Mouse (Mus musculus) heart, adult 18-20 months (tissue): Measurements from ENCODE around the gene Msrb1. TPM values are rescaled to one million over a fixed set of nuclear protein-coding genes. Genes with fewer than 3 reads are reported as not detected.
"Not testable (repeated sequence)": the region's sequence is repeated elsewhere in the genome, so short reads cannot be mapped to it uniquely, and the experiment has no call there.

Experiments
- DNase-seq, 2 experiments: peaks; one replicate each; pipeline ENCODE4 v3.0.0; 2021 to 2022; ENCODE audit warnings: mixed read lengths in 1 of 2
- long read RNA-seq, 2 experiments: library from polyadenylated mRNA; stranded (forward); transcript quantifications; one replicate each; pipeline ENCODE4 v2.0.0; 2021
- total RNA-seq, 2 experiments: library from RNA; stranded (reverse); gene quantifications; 2 replicates each; pipeline ENCODE4 v1.2.3; 2021

The Msrb1 gene
- 100 to 1,000 TPM; 181 to 183 TPM for total RNA-seq
- long read RNA-seq, experiment 1, transcript Msrb1-201 (4 exons, 1,211 nt) = minor isoform, 6 of 49 reads
- long read RNA-seq, experiment 1, transcript Msrb1-202 (5 exons, 886 nt) = major isoform, 35 of 49 reads
- long read RNA-seq, experiment 1, partial matches to known transcripts = 0 of 49 reads
- long read RNA-seq, experiment 1, other reads (novel, unspliced or antisense) = 8 of 49 reads
- long read RNA-seq, experiment 2, transcript Msrb1-202 (5 exons, 886 nt) = major isoform, 18 of 33 reads
- long read RNA-seq, experiment 2, partial matches to known transcripts = 13 of 33 reads
- long read RNA-seq, experiment 2, other reads (novel, unspliced or antisense) = 1 of 33 reads

GRCm38 (mm10) chr17:24736330-24737051 lies at the start of gene Msrb1:
TSS of gene Msrb1 (plus strand) at chr17:24736642.
- peak; percentile 98 to 99 for DNase-seq

GRCm38 (mm10) chr17:24687146-24687595 lies 49.3 kb upstream of the Msrb1 start:
- peak; percentile 63 to 64 for DNase-seq

GRCm38 (mm10) chr17:24687599-24687998 lies 48.8 kb upstream of the Msrb1 start:
- DNase-seq = no peak

GRCm38 (mm10) chr17:24689251-24690081 lies 47.0 kb upstream of the Msrb1 start, which contains the start of gene Syngr3:
TSS of gene Syngr3 (minus strand) at chr17:24689955.
- DNase-seq = no peak

- DNase-seq = peak in 1 of 2 experiments; percentile 28
Observed at GRCm38 (mm10) chr17:24692385-24692784, 44.1 kb upstream of the Msrb1 start.

- no peak for DNase-seq
Observed at GRCm38 (mm10) chr17:24695326-24696010, 41.0 kb upstream of the Msrb1 start.

GRCm38 (mm10) chr17:24696011-24696697 lies 40.3 kb upstream of the Msrb1 start, which contains the start of the genes Gfer and Noxo1:
TSS of gene Gfer (minus strand) at chr17:24696156.
TSS of gene Noxo1 (plus strand) at chr17:24696234.
- peak; percentile 87 to 93 for DNase-seq

GRCm38 (mm10) chr17:24697985-24698384 lies 38.5 kb upstream of the Msrb1 start:
- DNase-seq = no peak

- no peak for DNase-seq
Observed at GRCm38 (mm10) chr17:24698715-24699114, 37.7 kb upstream of the Msrb1 start.

GRCm38 (mm10) chr17:24699473-24699872 lies 37.0 kb upstream of the Msrb1 start:
- DNase-seq = no peak

- no peak for DNase-seq
Observed at GRCm38 (mm10) chr17:24701251-24701650, 35.2 kb upstream of the Msrb1 start.

- no peak for DNase-seq
Observed at GRCm38 (mm10) chr17:24705821-24706220, 30.6 kb upstream of the Msrb1 start.

GRCm38 (mm10) chr17:24706982-24707800 lies 29.3 kb upstream of the Msrb1 start, which contains the start of gene Tbl3:
TSS of gene Tbl3 (minus strand) at chr17:24707660.
- DNase-seq = peak; percentile 94 to 97

GRCm38 (mm10) chr17:24707801-24708425 lies 28.5 kb upstream of the Msrb1 start:
- DNase-seq = no peak

GRCm38 (mm10) chr17:24708646-24709045 lies 27.8 kb upstream of the Msrb1 start:
- DNase-seq = no peak

- DNase-seq = no peak
Observed at GRCm38 (mm10) chr17:24715556-24715955, 20.9 kb upstream of the Msrb1 start.

GRCm38 (mm10) chr17:24716166-24716682 lies 20.2 kb upstream of the Msrb1 start:
- no peak for DNase-seq

- no peak for DNase-seq
Observed at GRCm38 (mm10) chr17:24717943-24718342, 18.5 kb upstream of the Msrb1 start, which contains the start of the genes Rnf151 and Rps2. TSS of gene Rnf151 (minus strand) at chr17:24718063. TSS of gene Rps2 (plus strand) at chr17:24718116.

GRCm38 (mm10) chr17:24718938-24719337 lies 17.5 kb upstream of the Msrb1 start:
- not testable (repeated sequence) for DNase-seq
